Mouse (Mus musculus) heart, embryonic 16.5 days (tissue): Measurements from ENCODE around the gene Pdzd3. TPM values are rescaled to one million over a fixed set of nuclear protein-coding genes. Genes with fewer than 3 reads are reported as not detected.

Source experiments
- ATAC-seq: fragments of 200-750 bp; cut with Nextera tagmentation; replicated peaks from 2 replicates; pipeline ENCODE4 v1.8.0; 2017; ENCODE audit warnings: moderate number of reproducible peaks; ENCODE audit not compliant: insufficient read depth, low FRiP score; ENCODE audit errors: extremely low read depth
- H3K27ac ChIP-seq: fragments of 300-500 bp; sonication (generic); 2 replicates; pipeline ENCODE4 v1.5.1; 2014; ENCODE audit warnings: mild to moderate bottlenecking, low read length, control low read depth, moderate library complexity
- H3K27me3 ChIP-seq: fragments of 300-500 bp; sonication (generic); 2 replicates; pipeline ENCODE4 v1.6.1; 2014; ENCODE audit warnings: low read length, mixed read lengths; ENCODE audit not compliant: control insufficient read depth, insufficient read depth
- H3K36me3 ChIP-seq: fragments of 300-500 bp; sonication (generic); 2 replicates; pipeline ENCODE4 v1.6.1; 2014; ENCODE audit not compliant: control insufficient read depth, insufficient read depth
- H3K4me1 ChIP-seq: fragments of 300-500 bp; sonication (generic); 2 replicates; pipeline ENCODE4 v1.6.1; 2014; ENCODE audit warnings: low read length, mixed read lengths; ENCODE audit not compliant: control insufficient read depth, insufficient read depth
- H3K4me2 ChIP-seq: fragments of 300-500 bp; sonication (generic); 2 replicates; pipeline ENCODE4 v1.6.1; 2014; ENCODE audit warnings: low read depth, mild to moderate bottlenecking, control low read depth, low read length
- H3K4me3 ChIP-seq: fragments of 300-500 bp; sonication (generic); 2 replicates; pipeline ENCODE4 v1.5.1; 2014; ENCODE audit warnings: mild to moderate bottlenecking, control low read depth, low read length
- H3K9ac ChIP-seq: fragments of 300-500 bp; sonication (generic); 2 replicates; pipeline ENCODE4 v1.6.1; 2014; ENCODE audit warnings: low read length, control low read depth
- H3K9me3 ChIP-seq: fragments of 300-500 bp; sonication (generic); replicated peaks from 2 replicates; pipeline ENCODE4 v1.6.1; 2016; ENCODE audit warnings: low read length; ENCODE audit not compliant: control insufficient read depth
- WGBS: fragments of 180-500 bp; shearing (Covaris S2); extraction: QIAGEN DNeasy Blood & Tissue Kit; methylation state at CpG from one replicate; pipeline ENCODE4 v1.1.7; 2014; 5-methylcytosine and 5-hydroxymethylcytosine counted together
- polyA plus RNA-seq: library from polyadenylated mRNA; unstranded; fragments of >200 nt; fragmentation: Nextera tagmentation; extraction: Ambion mirVana; gene quantifications from 2 replicates; pipeline ENCODE4 v1.2.1, GENCODE M21; 2015

Pdzd3 gene
- polyA plus RNA-seq, 1 experiment from 2014 or later, result 0.07 TPM

GRCm38 (mm10) chr9:44233021-44233801, 18.1 kb downstream of the Pdzd3 start:
- Histone ChIP-seq H3K4me1 (peaks cover 36% of the 10 kb centered on the region), H3K36me3 (no peaks in the 10 kb centered on the region), H3K9me3 (no peaks in the 10 kb centered on the region), H3K9ac (peak overlapping the region; percentile 97), H3K27ac (peak overlapping the region; percentile 96), H3K27me3 (no peaks in the 10 kb centered on the region), H3K4me3 (peak overlapping the region; percentile 97), H3K4me2 (peak overlapping the region; percentile 69)
- ATAC-seq, result peak; percentile 52
- WGBS, result 1% methylated on average over 40 of the region's 40 CpGs

- Histone ChIP-seq H3K27ac (no peak overlapping the region), H3K27me3 (no peaks in the 10 kb centered on the region), H3K9me3 (no peaks in the 10 kb centered on the region), H3K36me3 (peaks cover 2% of the 10 kb centered on the region; the same call in 1 of the 2 replicates), H3K4me1 (peaks cover 36% of the 10 kb centered on the region), H3K4me2 (peak overlapping the region; percentile 69), H3K4me3 (peak overlapping the region; percentile 97), H3K9ac (peak overlapping the region; percentile 16; the same call in 1 of the 2 replicates)
- no peak for ATAC-seq
These were observed 19.7 kb downstream of the Pdzd3 start for GRCm38 (mm10) chr9:44231609-44232008.

GRCm38 (mm10) chr9:44225993-44226392, 25.3 kb downstream of the Pdzd3 start:
- Histone ChIP-seq H3K9ac (no peak overlapping the region), H3K4me3 (no peak overlapping the region), H3K36me3 (peaks cover 2% of the 10 kb centered on the region; the same call in 1 of the 2 replicates), H3K27me3 (no peaks in the 10 kb centered on the region), H3K27ac (peak overlapping the region; percentile 27; the same call in 1 of the 2 replicates), H3K4me1 (peaks cover 27% of the 10 kb centered on the region), H3K9me3 (no peaks in the 10 kb centered on the region), H3K4me2 (no peak overlapping the region)
- 37% methylated on average over 6 of the region's 6 CpGs for WGBS
- no peak; the same call in 1 of the 2 replicates for ATAC-seq

GRCm38 (mm10) chr9:44213538-44213937, 37.7 kb downstream of the Pdzd3 start:
- H3K4me3 ChIP-seq, result no peak overlapping the region
- no peak overlapping the region for H3K9ac ChIP-seq
- H3K4me1 ChIP-seq, result no peaks in the 10 kb centered on the region
- H3K27me3 ChIP-seq, result no peaks in the 10 kb centered on the region
- no peak overlapping the region for H3K4me2 ChIP-seq
- peaks cover 4% of the 10 kb centered on the region for H3K9me3 ChIP-seq
- H3K27ac ChIP-seq, result no peak overlapping the region
- peaks cover 7% of the 10 kb centered on the region; the same call in 1 of the 2 replicates for H3K36me3 ChIP-seq
- no peak for ATAC-seq
- WGBS, result 93% methylated on average over 14 of the region's 14 CpGs

GRCm38 (mm10) chr9:44212406-44212805, 38.9 kb downstream of the Pdzd3 start:
- WGBS, result 91% methylated on average over 4 of the region's 4 CpGs
- H3K4me2 ChIP-seq, result no peak overlapping the region
- no peak overlapping the region for H3K4me3 ChIP-seq
- peaks cover 7% of the 10 kb centered on the region; the same call in 1 of the 2 replicates for H3K36me3 ChIP-seq
- H3K27me3 ChIP-seq, result no peaks in the 10 kb centered on the region
- no peak for ATAC-seq
- no peaks in the 10 kb centered on the region for H3K4me1 ChIP-seq
- no peak overlapping the region for H3K9ac ChIP-seq
- H3K9me3 ChIP-seq, result peaks cover 4% of the 10 kb centered on the region
- H3K27ac ChIP-seq, result no peak overlapping the region

- peaks cover 4% of the 10 kb centered on the region for H3K9me3 ChIP-seq
- H3K4me3 ChIP-seq, result no peak overlapping the region
- no peaks in the 10 kb centered on the region for H3K27me3 ChIP-seq
- ATAC-seq, result no peak
- H3K4me1 ChIP-seq, result no peaks in the 10 kb centered on the region
- peaks cover 7% of the 10 kb centered on the region; the same call in 1 of the 2 replicates for H3K36me3 ChIP-seq
- WGBS, result 89% methylated on average over 4 of the region's 4 CpGs
- no peak overlapping the region for H3K4me2 ChIP-seq
- H3K27ac ChIP-seq, result no peak overlapping the region
- H3K9ac ChIP-seq, result no peak overlapping the region
These were observed 41.9 kb downstream of the Pdzd3 start for GRCm38 (mm10) chr9:44209416-44209815.

- Histone ChIP-seq H3K4me1 (no peaks in the 10 kb centered on the region), H3K9me3 (peaks cover 4% of the 10 kb centered on the region), H3K27ac (no peak overlapping the region), H3K4me3 (no peak overlapping the region), H3K27me3 (no peaks in the 10 kb centered on the region), H3K9ac (no peak overlapping the region), H3K36me3 (peaks cover 7% of the 10 kb centered on the region; the same call in 1 of the 2 replicates), H3K4me2 (no peak overlapping the region)
- 87% methylated on average over 2 of the region's 2 CpGs for WGBS
- no peak for ATAC-seq
These were observed 43.4 kb downstream of the Pdzd3 start for GRCm38 (mm10) chr9:44207840-44208239.

GRCm38 (mm10) chr9:44200458-44200857, 50.8 kb downstream of the Pdzd3 start:
- Histone ChIP-seq H3K27ac (no peak overlapping the region), H3K9ac (no peak overlapping the region), H3K4me2 (no peak overlapping the region), H3K36me3 (peaks cover 20% of the 10 kb centered on the region), H3K27me3 (no peaks in the 10 kb centered on the region), H3K4me1 (no peaks in the 10 kb centered on the region), H3K9me3 (no peaks in the 10 kb centered on the region), H3K4me3 (no peak overlapping the region)
- ATAC-seq, result no peak
- WGBS, result 65% methylated on average over 3 of the region's 3 CpGs

GRCm38 (mm10) chr9:44199580-44199979, 51.7 kb downstream of the Pdzd3 start:
- ATAC-seq, result no peak

More at GRCm38 (mm10) chr9:44199580-44199979, 51.7 kb downstream of the Pdzd3 start:
- Histone ChIP-seq H3K4me3 (no peak overlapping the region), H3K27me3 (no peaks in the 10 kb centered on the region), H3K4me1 (peaks cover under 1% of the 10 kb centered on the region; the same call in 1 of the 2 replicates), H3K36me3 (peaks cover 20% of the 10 kb centered on the region), H3K27ac (no peak overlapping the region), H3K9me3 (no peaks in the 10 kb centered on the region), H3K4me2 (no peak overlapping the region), H3K9ac (no peak overlapping the region)
